Mouse (Mus musculus): Measurements from ENCODE around the gene Rnf157. TPM values are rescaled to one million over a fixed set of nuclear protein-coding genes. Genes with fewer than 3 reads are reported as not detected.
A peak's percentile ranks its signal among the peaks of the same experiment; 100 is the strongest.

Rnf157 gene
- polyA plus RNA-seq, 1 experiment from 2014 or later, result 4.9 TPM

DNA sequence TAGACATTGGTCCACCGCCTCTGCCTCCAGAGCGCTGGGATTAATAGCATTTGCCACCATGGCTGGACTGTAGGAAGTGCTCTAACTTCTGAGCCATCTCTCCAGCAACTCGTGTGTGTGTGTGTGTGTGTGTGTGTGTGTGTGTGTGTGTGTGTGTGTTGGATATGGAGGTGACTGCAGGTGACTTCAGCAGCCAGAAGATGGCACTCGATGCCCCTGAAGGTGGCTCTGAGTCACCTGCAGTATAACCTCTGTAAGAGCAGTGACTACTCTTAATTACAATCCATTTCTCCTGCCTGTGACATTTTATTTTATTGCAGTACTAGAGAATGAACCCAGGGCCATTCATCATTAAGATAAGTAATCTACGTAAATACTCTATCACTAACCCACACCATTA lies 61.5 kb downstream of the Rnf157 start:
- peak; percentile 64 for TF ChIP-seq CTCF (IDR thresholded peaks at IDR 0.05; ENCODE audit: low read depth)
- no peak overlapping the region for H3K4me3 ChIP-seq (ENCODE audit: low read depth, low read length)
- H3K9me3 ChIP-seq (ENCODE audit: control insufficient read depth), result no peaks in the 10 kb centered on the region
- H3K4me1 ChIP-seq (replicated peaks; ENCODE audit: control insufficient read depth, insufficient read depth, low read length), result 0 out of 2 replicates have a peak, but pooled peaks cover 4% of the 10 kb centered on the region
- no peaks in the 10 kb centered on the region for H3K27me3 ChIP-seq (replicated peaks; ENCODE audit: control insufficient read depth, insufficient read depth, low read length)
- peak; percentile 14; the same call in 1 of the 2 replicates for ATAC-seq
- no peak overlapping the region for H3K9ac ChIP-seq (ENCODE audit: low read depth, low read length)
- WGBS, result 73% methylated on average over 5 of the region's 5 CpGs
- H3K27ac ChIP-seq (ENCODE audit: low read depth, low read length), result no peak overlapping the region
- peaks cover 14% of the 10 kb centered on the region; the same call in 1 of the 2 replicates for H3K36me3 ChIP-seq (ENCODE audit: control insufficient read depth, insufficient read depth)
- no peak overlapping the region for H3K4me2 ChIP-seq (replicated peaks; ENCODE audit: low read depth)

GRCm38 (mm10) chr11:116347955-116348354 lies 64.9 kb downstream of the Rnf157 start:
- no peak overlapping the region for H3K27ac ChIP-seq (ENCODE audit: low read depth, low read length)
- no peak overlapping the region for H3K9ac ChIP-seq (ENCODE audit: low read depth, low read length)
- no peaks in the 10 kb centered on the region for H3K9me3 ChIP-seq (ENCODE audit: control insufficient read depth)
- 82% methylated on average over 5 of the region's 5 CpGs for WGBS
- no peak overlapping the region for H3K4me3 ChIP-seq (ENCODE audit: low read depth, low read length)
- no peaks in the 10 kb centered on the region for H3K27me3 ChIP-seq (replicated peaks; ENCODE audit: control insufficient read depth, insufficient read depth, low read length)
- no peaks in the 10 kb centered on the region for H3K4me1 ChIP-seq (replicated peaks; ENCODE audit: control insufficient read depth, insufficient read depth, low read length)
- TF ChIP-seq CTCF (IDR thresholded peaks at IDR 0.05; ENCODE audit: low read depth), result no peak
- peaks cover 12% of the 10 kb centered on the region; the same call in 1 of the 2 replicates for H3K36me3 ChIP-seq (ENCODE audit: control insufficient read depth, insufficient read depth)
- no peak for ATAC-seq
- no peak overlapping the region for H3K4me2 ChIP-seq (replicated peaks; ENCODE audit: low read depth)

- Histone ChIP-seq H3K4me2 (replicated peaks; ENCODE audit: low read depth) (no peak overlapping the region), H3K9me3 (ENCODE audit: control insufficient read depth) (no peaks in the 10 kb centered on the region), H3K27me3 (replicated peaks; ENCODE audit: control insufficient read depth, insufficient read depth, low read length) (no peaks in the 10 kb centered on the region), H3K27ac (ENCODE audit: low read depth, low read length) (no peak overlapping the region), H3K36me3 (ENCODE audit: control insufficient read depth, insufficient read depth) (peaks cover 13% of the 10 kb centered on the region; the same call in 1 of the 2 replicates), H3K4me3 (ENCODE audit: low read depth, low read length) (no peak overlapping the region), H3K9ac (ENCODE audit: low read depth, low read length) (no peak overlapping the region), H3K4me1 (replicated peaks; ENCODE audit: control insufficient read depth, insufficient read depth, low read length) (no peaks in the 10 kb centered on the region)
- TF ChIP-seq CTCF (IDR thresholded peaks at IDR 0.05; ENCODE audit: low read depth), result no peak
- no peak for ATAC-seq
- WGBS, result 82% methylated on average over 7 of the region's 7 CpGs
Observed at GRCm38 (mm10) chr11:116347012-116347411, 65.8 kb downstream of the Rnf157 start.

GRCm38 (mm10) chr11:116342069-116342791 lies 70.6 kb downstream of the Rnf157 start:
- WGBS, result 65% methylated on average over 25 of the region's 25 CpGs
- Histone ChIP-seq H3K27me3 (replicated peaks; ENCODE audit: control insufficient read depth, insufficient read depth, low read length) (no peaks in the 10 kb centered on the region), H3K4me1 (replicated peaks; ENCODE audit: control insufficient read depth, insufficient read depth, low read length) (no peaks in the 10 kb centered on the region), H3K4me2 (replicated peaks; ENCODE audit: low read depth) (no peak overlapping the region), H3K36me3 (ENCODE audit: control insufficient read depth, insufficient read depth) (peaks cover 14% of the 10 kb centered on the region; the same call in 1 of the 2 replicates), H3K9me3 (ENCODE audit: control insufficient read depth) (no peaks in the 10 kb centered on the region), H3K27ac (ENCODE audit: low read depth, low read length) (no peak overlapping the region), H3K9ac (ENCODE audit: low read depth, low read length) (no peak overlapping the region), H3K4me3 (ENCODE audit: low read depth, low read length) (no peak overlapping the region)
- TF ChIP-seq CTCF (IDR thresholded peaks at IDR 0.05; ENCODE audit: low read depth), result no peak
- no peak for ATAC-seq

GRCm38 (mm10) chr11:116337531-116337930 lies 75.3 kb downstream of the Rnf157 start:
- no peaks in the 10 kb centered on the region for H3K9me3 ChIP-seq (ENCODE audit: control insufficient read depth)
- H3K9ac ChIP-seq (ENCODE audit: low read depth, low read length), result no peak overlapping the region
- H3K27ac ChIP-seq (ENCODE audit: low read depth, low read length), result no peak overlapping the region
- WGBS, result 75% methylated on average over 6 of the region's 6 CpGs
- peaks cover 16% of the 10 kb centered on the region for H3K27me3 ChIP-seq (replicated peaks; ENCODE audit: control insufficient read depth, insufficient read depth, low read length)
- H3K36me3 ChIP-seq (ENCODE audit: control insufficient read depth, insufficient read depth), result peaks cover 10% of the 10 kb centered on the region; the same call in 1 of the 2 replicates
- peaks cover 8% of the 10 kb centered on the region; the same call in 1 of the 2 replicates for H3K4me1 ChIP-seq (replicated peaks; ENCODE audit: control insufficient read depth, insufficient read depth, low read length)
- no peak overlapping the region for H3K4me3 ChIP-seq (ENCODE audit: low read depth, low read length)
- ATAC-seq, result no peak
- no peak overlapping the region for H3K4me2 ChIP-seq (replicated peaks; ENCODE audit: low read depth)
- TF ChIP-seq CTCF (IDR thresholded peaks at IDR 0.05; ENCODE audit: low read depth), result no peak

GRCm38 (mm10) chr11:116337000-116337399 lies 75.8 kb downstream of the Rnf157 start:
- Histone ChIP-seq H3K4me1 (replicated peaks; ENCODE audit: control insufficient read depth, insufficient read depth, low read length) (peaks cover 8% of the 10 kb centered on the region; the same call in 1 of the 2 replicates), H3K9me3 (ENCODE audit: control insufficient read depth) (no peaks in the 10 kb centered on the region), H3K27me3 (replicated peaks; ENCODE audit: control insufficient read depth, insufficient read depth, low read length) (peaks cover 16% of the 10 kb centered on the region), H3K4me2 (replicated peaks; ENCODE audit: low read depth) (no peak overlapping the region), H3K9ac (ENCODE audit: low read depth, low read length) (no peak overlapping the region), H3K4me3 (ENCODE audit: low read depth, low read length) (no peak overlapping the region), H3K27ac (ENCODE audit: low read depth, low read length) (no peak overlapping the region), H3K36me3 (ENCODE audit: control insufficient read depth, insufficient read depth) (peaks cover 10% of the 10 kb centered on the region; the same call in 1 of the 2 replicates)
- ATAC-seq, result no peak
- WGBS, result 52% methylated on average over 12 of the region's 12 CpGs
- TF ChIP-seq CTCF (IDR thresholded peaks at IDR 0.05; ENCODE audit: low read depth), result no peak
